ENCODE assay signal across 19 mouse cellular contexts in the genomic region with DNA sequence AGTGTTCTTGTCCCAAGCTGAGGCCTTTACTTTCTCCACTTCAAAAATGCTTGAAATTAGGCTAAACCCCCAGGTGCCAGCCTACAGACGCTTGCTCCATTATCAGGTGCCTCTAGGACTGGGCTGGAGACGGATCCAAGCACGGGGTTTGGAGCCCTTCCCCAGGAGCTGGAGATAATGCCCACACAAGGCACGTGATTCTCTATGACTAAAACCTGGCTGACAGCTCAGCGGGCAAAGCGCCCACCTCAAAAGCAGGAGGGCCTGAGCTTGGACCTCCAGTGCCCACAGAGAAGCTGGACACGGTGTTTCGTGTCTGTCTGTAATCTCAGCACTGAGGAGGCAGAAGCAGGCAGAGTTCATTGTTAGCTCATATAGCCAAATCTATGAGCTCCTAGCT. TPM values are rescaled to one million over a fixed set of nuclear protein-coding genes. Genes with fewer than 3 reads are reported as not detected.
DNase-seq lines count a peak whose midpoint lies in the region.
"Had no signal": no experiment of that assay in that cellular context is flagged by ENCODE, and none has a peak within 500 bp of the region (broad histone marks: within the 10 kb centered on the region; RNA-seq: fewer than 3 reads in every experiment).

No protein-coding gene starts in this region.

- DNase-seq in cerebellum, postnatal 14 days = peak; percentile 56 to 63
- DNase-seq in cerebellum, postnatal 4 days (ENCODE audit: low spot score in 2 of 2) = no peak
- peak; percentile 32 for DNase-seq in heart, adult 8-10 months (ENCODE audit: low spot score)
- no peak for DNase-seq in heart, adult 11 months
- peak; percentile 31 for DNase-seq in brain, adult 2 months (ENCODE audit: low read depth, low spot score)
- DNase-seq in heart, postnatal 4 days = peak; percentile 40
- DNase-seq in adrenal gland, adult 2 months = no peak
- DNase-seq: adrenal gland, postnatal 14 days; B cell, adult 2 months; cerebellum, adult 11-12 months; cerebellum, adult 8-10 months; cerebellum, postnatal 36 days; gastrocnemius, postnatal 10 days; gastrocnemius, postnatal 36 days; kidney, adult 11 months; kidney, adult 8-10 months had no signal

RNA-seq across cellular contexts. Expression of a gene that starts 5.4 kb away (rescaled TPM):
- under 1 TPM; 0.09 to 0.25 (median 0.15) TPM for total RNA-seq in heart, adult 8-10 months (2022)
- under 1 TPM; 0.76 to 0.88 TPM for total RNA-seq in heart, postnatal 4 days (2021)
- 10 to 100 TPM; 73.0 to 83.3 TPM for total RNA-seq in adrenal gland, adult 2 months (2021)
- polyA plus RNA-seq in adrenal gland, adult 2 months (2012; rRNA removed) = 76.8 and 107 TPM in 2 replicates
- total RNA-seq: CH12.LX; granulocyte monocyte progenitor cell, adult 5-6 weeks had no signal
- polyA plus RNA-seq: G1E had no signal

Comparison
In these comparisons a context has a peak if more than half of its experiments do, and no peak if none do; other contexts are left out.
1. DNase-seq: peak in cerebellum, postnatal 14 days (2 of 2), heart, adult 8-10 months (single experiment), brain, adult 2 months (single experiment) and heart, postnatal 4 days (single experiment); none in cerebellum, postnatal 4 days (0 of 2), heart, adult 11 months (single experiment) and adrenal gland, adult 2 months (single experiment).
2. RNA of a gene that starts 5.4 kb away (total RNA-seq): 73.0 to 83.3 TPM in adrenal gland, adult 2 months; 0.76 to 0.88 TPM in heart, postnatal 4 days and 0.09 to 0.25 TPM in heart, adult 8-10 months; every median in the first group is over 10 times any median in the second.